Mouse (Mus musculus) thymus, postnatal 36 days (tissue): ENCODE data around the gene Xpot.

Experiments used
- DNase-seq, 2 experiments: peaks; one replicate each; pipeline ENCODE4 v3.0.0; 2022; ENCODE audit warnings: mixed read lengths in 2 of 2

Gene Xpot

DNA sequence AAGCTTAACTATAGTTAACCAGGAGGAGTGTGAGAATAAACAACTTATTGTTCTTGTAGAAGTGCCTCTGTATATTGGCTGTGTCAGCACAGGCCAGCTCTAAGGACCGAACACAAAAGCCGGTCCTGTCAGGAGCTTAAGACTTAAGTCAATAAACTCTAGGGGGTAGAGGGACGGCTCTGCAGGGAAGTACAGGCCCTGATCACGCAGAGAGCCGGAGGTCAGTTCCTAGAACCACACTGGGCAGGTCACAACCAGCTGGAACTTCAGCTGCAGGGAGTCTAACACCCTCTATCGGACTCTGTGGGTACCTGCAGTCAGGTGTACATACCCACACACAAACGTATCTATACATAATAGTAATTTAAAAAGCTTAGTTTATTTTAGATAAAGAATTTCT is 10.2 kb downstream of the Xpot start:
- no peak for DNase-seq

DNA sequence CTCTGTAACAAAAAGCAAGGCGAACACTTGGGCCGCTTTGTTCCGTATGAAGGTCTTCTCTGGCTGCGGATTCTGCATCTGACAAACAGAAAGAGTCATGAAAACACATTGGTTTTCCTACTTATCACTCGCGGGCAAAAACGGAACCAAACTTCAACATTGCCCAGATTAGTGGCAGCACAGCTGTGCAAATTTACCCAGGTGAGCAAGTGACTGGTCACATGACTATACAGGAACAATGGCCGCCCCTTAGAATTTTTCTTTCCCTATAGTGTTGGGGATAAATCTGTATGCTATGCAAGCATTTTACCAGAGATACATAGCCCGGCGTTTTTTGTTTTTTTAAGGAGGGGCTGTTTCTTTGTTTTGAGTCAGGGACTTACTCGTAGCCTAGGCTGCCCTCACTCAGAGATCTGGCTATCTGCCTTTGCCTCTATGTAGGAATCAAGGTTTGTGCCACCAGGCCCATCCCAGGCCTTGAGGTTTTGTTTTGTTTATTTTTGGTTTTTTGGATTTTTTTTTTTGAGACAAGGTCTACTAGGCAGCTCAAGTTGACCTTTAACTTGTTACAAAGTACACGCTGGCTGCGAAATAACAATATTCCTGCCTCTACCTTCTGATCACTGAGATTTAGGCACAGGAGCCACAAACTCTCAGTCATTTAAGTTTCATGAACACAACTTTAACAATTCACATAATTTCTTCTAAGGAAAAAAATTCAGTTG is 10.8 kb downstream of the Xpot start:
- DNase-seq: no peak

DNA sequence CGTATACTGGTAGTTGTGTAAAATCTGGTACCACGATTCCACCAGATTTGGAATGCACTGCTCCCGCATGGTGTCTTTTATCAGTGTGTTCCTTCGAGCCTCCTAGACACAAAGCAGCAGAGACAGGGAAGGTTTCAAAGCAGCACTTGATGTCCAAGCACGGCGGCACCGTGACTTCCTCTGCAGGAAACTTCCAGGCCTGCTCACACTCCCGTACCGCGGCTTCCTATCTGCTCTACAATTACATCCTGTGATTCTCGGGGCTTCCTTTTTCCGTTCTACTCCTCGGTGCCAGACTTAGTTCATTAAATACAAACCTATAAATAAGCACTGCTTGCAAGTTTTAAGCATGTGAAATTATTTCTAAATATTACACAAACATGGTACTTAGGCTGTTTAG is 12.6 kb downstream of the Xpot start:
- DNase-seq: no peak

DNA sequence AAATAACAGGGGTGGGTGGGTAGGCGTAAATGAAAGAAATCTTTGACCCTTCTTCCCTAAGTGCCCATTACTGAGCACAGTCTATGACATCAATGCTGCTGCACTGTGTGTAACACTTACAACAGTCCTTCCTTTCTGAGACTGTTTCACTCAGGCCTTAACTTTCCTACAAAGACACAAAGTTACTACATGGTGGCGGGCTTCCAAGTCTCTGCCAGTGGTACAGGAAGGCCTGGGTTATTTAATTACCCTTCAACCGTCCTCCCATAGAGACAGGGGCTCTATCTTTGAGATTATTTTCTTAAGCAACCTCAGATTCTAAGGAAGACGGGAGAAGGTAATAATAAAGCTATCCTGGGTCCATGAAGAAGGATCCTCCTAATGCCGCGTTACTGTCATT is 13.7 kb downstream of the Xpot start:
- DNase-seq: no peak

DNA sequence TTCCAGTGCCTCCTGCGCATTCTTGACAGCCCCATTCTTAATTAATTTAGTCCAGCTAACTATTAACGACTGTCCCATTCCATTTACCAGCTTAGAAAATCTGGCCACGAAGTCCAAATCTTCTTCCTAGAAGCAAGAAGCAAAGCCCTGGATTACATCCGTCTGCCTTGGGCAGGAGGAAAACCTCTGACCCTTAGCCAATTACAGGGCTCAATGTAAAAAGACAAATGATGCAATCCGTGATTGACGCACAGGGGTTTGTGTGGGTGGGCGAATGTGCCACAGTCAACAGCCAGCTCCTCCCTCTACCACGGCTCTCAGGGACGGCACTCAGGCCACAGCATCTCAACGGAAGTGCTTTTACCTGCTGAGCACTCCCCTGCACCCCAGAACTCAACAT is 14.5 kb downstream of the Xpot start:
- no peak for DNase-seq

DNA sequence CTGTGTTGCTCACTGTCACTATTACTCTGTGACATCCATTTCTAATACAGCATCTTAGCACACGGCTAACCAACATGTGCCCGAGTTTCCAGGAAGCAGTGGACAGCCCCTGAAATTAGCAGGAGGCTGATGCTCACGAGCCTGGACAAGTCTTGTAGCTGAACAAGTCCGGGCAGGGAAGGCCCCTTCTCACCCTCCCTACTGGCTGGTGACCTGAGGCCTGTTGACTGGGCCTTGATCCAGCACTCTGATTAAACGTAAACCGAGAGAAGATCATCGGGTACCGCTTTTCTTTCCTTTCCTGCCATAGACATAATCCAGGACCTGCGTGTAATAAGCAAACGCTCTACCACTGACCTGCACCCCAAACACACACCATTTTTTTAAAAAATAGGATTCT is 18.0 kb downstream of the Xpot start:
- no peak for DNase-seq

DNA sequence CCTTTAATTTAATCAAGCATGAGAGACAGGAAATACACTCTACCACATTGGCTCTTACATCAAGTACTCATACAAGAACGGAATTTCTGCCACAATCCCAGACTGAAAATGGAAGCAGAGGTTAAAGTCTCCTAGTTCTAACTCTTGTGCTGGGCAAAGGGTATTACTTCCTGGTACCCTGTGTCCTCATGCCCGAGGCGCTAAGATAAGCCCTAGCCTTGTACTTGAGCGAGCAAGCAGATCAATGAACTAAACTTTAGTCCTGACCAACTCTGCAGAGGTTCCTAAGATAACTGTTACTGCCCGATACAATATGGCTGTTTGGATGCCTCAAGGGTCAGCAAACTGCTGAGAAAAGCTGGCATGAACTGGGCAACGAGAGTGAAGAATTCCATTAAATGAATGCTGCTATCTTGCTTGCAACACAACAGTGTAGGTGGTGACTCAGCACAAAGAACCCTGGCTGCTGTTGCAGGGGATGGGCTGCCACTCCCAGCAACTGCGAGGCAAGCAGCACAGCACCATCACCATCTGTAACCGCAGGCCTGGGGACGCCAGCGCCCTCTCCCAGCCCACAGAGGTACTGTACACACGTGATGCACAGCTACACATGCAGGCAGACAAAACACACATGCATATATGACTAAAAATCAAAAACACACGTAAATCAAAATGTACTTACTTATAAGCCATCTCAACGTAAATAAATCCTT is 21.3 kb downstream of the Xpot start:
- no peak for DNase-seq

DNA sequence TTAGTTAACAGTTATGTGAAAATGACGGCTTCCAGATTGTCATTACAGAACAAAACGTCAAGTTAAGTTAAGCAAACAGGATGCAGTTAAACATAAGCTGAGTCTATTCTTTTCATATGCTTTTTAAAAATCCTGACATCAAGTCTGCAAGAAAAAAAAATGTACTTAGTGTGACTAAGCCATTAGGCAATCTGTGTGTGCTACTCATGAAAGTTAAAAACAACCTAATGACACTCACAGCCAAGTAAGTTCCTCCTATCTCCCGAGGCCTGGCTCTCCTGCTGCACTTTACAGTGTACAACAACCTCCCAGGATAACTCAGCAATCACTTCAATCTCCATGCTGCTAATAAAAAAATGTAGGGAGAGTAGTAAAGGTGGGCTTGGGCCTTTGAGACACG is 22.6 kb downstream of the Xpot start:
- no peak for DNase-seq

DNA sequence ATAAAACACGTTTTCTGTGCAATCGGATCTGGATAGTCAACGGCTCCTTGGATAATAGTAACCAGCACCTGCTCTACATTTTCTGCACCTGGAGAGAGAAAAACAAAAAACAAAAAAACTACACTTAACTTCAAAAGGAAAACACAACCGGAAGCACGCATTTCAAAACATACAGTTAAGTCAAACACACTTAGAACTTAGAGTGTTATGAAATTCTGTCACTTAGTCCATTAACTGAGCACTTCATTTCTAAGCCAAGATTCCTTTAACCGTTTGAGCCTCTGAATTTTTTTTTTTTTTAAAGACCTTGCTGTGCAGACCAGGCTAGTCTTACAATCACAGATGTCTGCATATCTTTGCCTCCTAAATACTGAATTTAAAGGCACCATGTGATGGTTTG is 24.9 kb downstream of the Xpot start:
- DNase-seq: no peak

DNA sequence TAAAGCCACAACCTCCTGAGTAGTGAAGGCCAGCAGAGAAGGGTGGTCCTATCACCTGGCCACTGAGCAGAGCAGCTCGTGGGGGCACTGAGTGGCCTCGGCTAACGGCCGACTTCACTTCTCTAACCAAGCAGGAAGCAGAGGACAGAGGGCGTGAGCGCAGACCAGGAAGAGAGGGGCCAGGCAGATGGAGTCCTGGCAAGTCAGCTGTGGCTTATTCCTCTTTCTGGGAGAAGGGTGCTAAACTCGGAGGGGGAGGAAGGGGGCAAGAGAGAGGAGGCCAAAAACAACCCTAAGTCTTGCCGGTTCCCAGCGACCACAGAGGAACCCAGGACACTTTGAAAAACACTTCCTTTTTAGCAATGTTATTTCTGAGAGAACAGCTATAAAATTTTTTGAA is 29.6 kb downstream of the Xpot start:
- DNase-seq: no peak

DNA sequence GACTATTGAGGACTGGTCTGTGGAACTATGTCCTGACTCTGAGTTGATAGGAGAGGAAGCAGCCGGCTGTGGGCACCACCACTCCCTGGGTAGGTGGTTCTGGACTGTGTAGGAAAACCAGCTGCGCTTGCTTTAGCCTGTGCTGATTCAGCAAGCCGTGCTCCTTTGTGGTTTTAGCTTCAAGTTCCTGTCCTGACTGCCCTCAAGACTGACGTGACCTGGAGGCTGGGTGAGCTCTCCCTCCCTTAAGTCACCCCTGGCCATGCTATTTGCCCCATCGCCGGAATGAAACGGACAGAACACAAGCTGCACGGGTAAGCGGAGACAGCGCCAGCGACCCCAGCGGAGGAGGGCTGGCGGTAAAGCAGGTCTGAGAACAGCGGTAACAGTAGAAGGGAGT is 35.0 kb downstream of the Xpot start:
- DNase-seq: no peak

DNA sequence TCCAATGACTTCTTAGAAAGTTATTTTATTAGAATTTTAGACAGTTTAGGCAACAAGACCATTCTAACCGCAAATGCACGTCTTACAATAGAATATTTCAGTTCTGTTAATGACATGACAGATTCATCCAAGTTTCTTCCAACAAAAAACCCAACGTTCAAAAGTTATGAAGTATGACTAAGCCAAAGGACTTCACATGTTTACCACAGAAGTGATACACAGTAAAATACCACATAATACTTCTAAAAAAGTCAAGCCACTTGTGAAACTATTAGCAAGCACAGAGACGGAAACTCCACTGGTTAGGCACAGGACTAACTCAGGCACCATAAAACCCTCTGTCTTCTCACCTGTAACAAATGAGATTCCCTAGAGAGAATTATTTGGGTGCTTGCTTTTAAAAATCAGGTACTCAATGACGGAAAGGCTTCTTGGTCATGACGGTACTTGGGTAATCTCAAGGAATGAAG is 38.7 kb downstream of the Xpot start:
- DNase-seq: no peak

DNA sequence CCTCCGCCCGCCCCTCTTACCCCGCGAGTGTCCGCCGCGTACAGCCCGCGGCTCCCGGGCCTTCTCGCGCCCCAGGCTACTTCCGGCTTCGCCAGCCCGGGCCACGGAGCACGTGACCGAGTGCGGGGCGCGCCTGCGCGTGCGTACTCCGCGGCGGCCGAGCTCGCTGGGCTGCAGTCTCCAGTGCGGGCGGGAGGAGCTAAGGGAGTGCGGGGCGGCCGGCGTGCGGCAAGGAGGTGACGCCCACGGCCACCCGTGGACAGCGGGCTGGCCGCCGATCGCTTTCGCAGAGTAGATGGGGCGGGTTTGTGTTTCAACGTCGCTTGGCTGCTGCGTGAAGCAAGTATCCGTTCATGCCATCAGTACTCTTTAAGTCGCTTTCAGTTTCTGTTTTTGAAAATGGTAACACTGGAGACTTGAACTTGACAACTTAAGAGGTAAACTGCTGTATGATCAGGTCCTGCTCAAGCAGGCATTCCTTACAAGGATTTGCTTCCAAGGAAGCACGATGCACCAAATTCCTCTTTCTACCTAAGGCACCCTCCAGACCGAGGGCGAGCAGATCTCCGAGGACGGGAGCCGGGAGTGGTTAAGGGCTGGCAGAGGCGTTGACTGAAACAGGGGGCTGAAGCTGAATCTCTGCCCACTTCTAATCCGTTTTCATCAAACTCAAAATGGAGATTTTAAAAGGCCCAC is 39.3 kb downstream of the Xpot start, which contains the start of gene Tbk1:
Gene Tbk1, minus strand, starts transcription at position 113 of the 696 bp plus-strand sequence.
- DNase-seq: peak; percentile 91 to 93

DNA sequence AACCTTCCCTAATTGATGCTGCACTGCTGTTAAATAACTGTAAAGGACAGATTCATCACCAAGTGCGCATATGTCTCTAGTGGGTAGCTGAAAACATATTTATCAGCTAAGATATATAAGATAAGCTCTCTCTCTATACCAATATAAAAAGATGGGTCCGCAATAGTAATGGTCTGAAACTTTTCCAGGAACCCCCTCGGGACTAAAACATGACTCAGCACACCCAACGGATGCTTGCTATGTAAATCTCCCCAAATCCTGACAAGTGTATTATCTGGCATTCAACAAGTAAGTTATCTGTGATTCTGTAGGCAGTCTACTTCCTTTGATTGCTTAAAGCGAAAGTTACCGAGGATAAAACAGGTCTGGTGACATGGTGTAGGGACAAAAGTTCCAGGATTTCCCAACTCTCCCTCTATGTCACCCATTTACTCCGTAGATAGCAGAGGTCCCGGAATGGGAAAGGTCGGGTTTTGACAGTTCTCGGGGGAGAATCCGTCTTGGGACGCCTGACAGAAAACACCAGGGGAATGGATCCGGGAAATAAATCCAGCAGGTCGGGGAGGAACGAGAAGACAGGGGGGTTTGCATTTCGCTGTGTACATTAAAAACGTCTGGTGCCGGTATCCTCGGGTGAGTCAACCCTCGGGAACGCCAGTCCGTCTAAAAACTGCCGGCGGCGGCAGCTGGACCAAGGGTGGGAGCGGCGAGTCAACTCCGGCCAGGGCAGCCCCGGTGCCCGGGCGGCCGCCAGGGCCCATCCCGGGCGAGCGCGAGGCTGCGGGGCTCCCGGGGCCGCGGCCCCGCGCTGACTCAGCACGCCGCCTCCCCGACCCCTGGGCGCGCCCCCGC is 40.1 kb downstream of the Xpot start:
- DNase-seq: no peak

DNA sequence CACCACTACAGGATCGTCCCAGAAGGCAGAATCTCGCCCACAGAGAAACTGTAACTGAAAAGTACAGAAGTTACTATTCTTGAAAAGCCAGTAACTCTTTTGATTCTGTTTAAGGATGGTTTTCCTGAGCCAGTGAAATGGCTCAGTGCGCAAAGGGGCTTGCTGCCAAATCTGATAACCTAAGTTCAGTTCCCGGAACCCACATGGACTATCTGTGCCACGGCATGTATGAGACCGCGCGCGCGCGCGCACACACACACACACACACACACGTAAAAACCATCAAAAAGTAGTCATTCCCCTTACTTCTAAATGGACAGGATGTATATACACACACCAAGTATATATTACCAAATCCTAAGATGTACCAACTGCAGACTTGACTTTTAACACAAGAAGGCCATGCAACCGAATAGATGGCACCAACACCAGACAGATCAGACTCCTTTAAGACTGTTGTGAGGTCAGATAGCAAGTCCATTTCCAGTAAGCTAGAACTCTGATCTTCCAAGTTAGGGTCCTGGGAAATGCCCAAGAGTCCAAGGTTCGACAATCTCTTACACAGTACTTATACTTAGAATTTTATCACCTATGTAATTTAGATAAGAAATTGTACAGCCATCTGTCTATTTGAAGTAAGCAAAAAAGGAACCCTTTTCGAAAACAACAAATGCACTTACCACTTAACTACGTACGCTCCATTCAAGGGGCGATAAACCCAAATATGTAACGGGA is 40.9 kb downstream of the Xpot start:
- DNase-seq: no peak

DNA sequence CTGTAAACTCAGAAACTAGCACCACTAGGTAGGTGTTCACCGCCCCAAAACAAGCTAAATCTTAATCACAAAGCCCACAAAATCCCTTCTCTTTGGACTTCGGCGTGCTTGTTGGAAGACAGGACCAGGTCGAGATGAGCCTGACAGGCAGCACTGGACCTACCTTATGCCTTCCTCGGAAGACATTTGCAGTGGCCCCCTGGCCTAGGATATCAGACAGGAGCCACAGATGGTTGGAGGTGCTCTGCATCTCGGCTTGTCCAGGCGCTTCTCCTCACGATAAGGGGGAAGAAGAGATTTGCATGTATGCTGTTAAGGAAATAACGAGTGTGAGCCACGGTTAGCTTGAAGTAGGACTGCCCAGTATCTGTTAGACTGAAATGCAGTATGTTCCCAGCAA is 42.1 kb downstream of the Xpot start:
- DNase-seq: no peak

DNA sequence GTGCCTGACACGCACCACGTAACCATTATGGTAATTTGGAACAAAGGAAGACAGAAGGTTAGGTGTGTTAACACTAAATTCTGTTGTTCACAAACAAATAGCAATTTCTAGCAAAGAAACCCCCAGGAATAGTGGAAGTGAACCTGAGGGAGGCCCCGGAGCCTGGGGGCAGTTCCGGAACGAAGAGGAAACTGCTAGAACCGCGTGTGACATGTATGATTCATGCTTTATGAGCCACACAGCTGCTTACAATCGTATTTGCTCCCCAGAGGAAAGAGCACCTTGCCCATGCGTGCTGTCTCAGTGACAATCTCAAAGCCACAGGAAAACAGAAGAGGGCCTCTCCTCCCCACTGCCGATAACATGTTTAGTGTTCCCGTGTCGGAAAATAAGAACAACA is 43.1 kb downstream of the Xpot start:
- DNase-seq: no peak

DNA sequence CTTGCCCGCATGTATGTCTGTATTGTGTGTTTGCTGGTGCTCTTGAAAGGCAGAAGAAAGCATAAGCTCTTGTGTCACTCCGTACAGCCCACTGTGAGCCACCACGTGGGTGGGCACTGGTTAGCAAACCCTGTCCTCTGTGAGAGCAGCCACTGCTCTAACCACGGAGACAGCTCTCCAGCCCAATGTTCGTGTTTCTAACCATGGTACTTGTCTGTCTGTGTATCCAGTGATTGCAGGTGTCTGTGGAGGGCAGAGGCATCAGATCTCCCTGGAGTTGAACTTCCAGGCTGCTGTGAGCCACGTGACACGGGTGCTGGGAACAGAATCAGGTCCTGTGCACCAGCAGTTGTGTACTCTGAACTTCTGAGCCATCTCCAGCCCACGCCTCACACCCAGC is 43.8 kb downstream of the Xpot start:
- DNase-seq: no peak

DNA sequence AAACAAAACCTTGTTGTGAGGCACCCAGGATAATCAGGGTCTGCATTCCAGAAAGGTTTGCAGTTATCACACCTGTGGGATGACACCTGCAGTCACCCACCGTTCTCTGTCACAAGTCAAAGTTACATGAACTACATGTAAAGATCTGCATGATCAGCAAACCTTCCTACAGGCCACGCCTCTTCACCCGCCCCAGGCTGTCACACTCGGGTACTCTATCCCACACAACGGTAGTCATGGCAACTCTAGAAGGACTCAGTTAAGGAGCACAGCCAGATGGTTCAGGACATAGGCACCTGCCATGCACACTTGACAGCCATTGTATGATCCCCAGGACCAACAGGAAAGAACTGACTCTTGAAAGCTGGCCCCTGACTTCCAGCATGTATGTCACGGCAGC is 44.7 kb downstream of the Xpot start:
- no peak for DNase-seq

DNA sequence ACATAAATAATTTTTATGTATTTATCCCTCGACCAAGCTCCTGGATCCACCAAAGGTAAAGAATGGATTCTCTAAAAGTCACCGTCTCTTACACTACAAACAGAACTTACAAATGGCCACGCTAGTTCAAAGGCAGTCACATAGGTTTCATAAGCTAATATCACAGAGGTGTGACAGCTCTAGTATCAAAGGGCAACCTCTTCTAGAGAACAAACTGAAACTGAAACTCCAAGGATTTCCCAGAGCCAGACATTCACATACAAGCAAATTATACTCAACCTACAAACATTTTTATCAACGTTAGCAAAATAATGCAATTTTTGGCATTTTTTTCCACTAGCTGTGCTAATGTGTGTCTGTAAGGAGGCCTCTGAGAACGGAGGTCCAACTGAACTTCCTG is 45.8 kb downstream of the Xpot start:
- DNase-seq: no peak

DNA sequence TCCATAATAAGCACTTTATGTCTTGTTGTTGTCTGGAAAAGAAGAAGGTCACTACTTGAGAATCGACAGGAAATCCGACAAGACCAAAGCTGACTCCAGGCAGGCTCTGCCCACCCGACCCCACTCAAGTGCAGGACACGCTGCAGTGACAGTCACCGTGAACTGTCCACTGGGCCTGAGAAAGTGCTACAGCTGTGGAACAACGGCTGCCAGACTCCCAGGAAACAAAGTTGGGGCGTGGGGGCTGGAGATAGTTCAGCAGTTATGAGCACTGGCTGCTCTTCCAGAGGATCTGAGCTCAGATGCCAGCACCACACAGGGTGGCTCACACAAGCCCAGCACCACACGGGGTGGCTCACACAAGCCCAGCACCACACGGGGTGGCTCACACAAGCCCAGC is 49.8 kb downstream of the Xpot start:
- DNase-seq: no peak

DNA sequence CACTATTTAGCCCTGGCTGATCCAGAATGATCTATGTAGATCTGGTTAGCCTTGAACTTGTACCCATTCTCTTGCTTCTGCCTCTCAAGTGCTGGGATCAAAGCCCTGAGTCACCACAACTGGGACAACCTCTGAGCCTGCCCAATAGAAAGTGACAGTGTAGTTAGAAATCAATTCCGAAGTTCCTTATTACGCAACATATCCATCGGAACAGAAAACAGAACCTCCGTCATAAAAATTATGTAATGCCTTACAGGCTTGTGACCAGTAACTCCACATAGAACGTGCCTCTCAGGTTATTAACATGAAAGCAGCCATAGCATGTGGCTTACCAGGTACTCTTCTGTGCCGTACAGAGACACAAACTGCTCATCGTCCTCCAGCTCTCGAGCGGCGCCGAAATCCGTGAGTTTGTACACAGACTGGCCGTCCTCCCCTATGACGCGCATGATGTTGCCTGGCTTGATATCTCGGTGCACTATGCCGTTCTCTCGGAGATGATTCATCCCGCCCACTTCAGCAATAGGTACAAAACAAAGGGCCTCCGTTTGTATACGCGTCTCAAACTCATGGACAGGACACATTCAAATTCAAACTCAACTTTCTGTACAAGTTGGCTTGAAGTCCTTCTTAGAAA is 54.5 kb downstream of the Xpot start:
- no peak for DNase-seq
